Mouse (Mus musculus) layer of hippocampus, adult 2 months (tissue): ENCODE results near the gene Fam110a. TPM values are rescaled to one million over a fixed set of nuclear protein-coding genes. Genes with fewer than 3 reads are reported as not detected.

Experiments used
- DNase-seq, 2 experiments: peaks; one replicate each; pipeline ENCODE4 v3.0.0; 2022; ENCODE audit warnings: low spot score in 2 of 2
- H3K27ac ChIP-seq: fragments of 200-600 bp; 2 replicates; pipeline ENCODE4 v1.8.1; 2022
- H3K4me3 ChIP-seq: fragments of 200-600 bp; 2 replicates; pipeline ENCODE4 v1.8.1; 2022; ENCODE audit warnings: mild to moderate bottlenecking
- CTCF ChIP-seq: fragments of 200-600 bp; conservative IDR thresholded peaks from 2 replicates; pipeline ENCODE4 v1.8.1; 2022; ENCODE audit warnings: antibody characterized with exemption, mild to moderate bottlenecking, moderate library complexity
- total RNA-seq, 2 experiments: library from RNA; stranded (reverse); gene quantifications; 2 replicates each; pipeline ENCODE4 v1.2.3; 2021

The Fam110a gene
- total RNA-seq, 2 experiments from 2014 or later, result 7.8 to 8.0 TPM

- TF ChIP-seq CTCF, result peak; percentile 31
- Histone ChIP-seq H3K4me3 (no peak overlapping the region), H3K27ac (peak overlapping the region; percentile 44)
These were observed 17.5 kb downstream of the Fam110a start for GRCm38 (mm10) chr2:151962474-151962873.

DNA sequence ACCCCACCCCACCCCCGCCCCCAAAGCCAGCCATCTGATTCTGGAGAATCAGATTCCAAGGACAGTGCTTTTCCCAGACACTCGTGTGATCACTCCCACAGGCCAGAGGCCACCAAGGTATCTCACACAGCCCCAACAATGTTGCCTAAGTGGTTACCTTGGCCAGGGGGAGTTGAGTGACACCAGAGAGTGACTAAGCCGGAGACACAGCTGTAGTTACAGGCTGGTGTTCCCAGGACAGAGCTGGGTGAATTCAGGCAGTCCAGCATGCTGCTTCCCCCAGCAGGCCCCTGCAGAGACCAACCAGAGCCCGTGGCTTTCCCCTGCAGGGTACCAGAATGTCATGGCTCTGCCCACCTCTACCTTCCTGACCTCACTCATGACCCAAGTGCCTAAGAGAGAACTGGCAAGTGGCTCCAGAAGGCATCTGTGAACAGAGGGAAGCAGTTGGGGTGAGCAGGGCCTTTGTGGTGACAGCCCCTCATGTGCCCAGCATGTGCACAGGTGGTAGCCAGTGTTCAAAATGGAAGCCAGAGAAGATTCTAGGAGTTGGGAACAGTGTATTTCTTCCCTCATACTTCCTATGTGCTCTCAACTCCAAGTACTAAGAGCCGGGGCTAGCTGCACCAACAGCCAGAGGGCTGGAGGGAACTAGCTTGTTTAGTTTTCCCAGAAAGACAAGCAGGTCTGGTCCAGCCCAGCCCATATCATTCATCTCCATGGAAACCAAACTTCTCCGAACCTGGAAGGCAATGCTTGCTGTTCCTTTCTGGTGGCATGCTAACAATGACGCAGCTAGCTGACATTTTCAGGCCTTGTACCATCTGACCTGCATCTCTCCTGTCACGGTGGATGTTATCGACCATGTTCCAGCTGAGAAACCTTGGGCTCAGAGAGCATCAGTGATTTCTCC, 18.5 kb downstream of the Fam110a start:
- H3K4me3 ChIP-seq, result no peak overlapping the region
- H3K27ac ChIP-seq, result peak overlapping the region; percentile 61; the same call in 1 of the 2 replicates
- DNase-seq, result no peak
- TF ChIP-seq CTCF, result no peak

More at GRCm38 (mm10) chr2:151962474-151962873, 17.5 kb downstream of the Fam110a start:
- DNase-seq, result peak; percentile 79 to 83

DNA sequence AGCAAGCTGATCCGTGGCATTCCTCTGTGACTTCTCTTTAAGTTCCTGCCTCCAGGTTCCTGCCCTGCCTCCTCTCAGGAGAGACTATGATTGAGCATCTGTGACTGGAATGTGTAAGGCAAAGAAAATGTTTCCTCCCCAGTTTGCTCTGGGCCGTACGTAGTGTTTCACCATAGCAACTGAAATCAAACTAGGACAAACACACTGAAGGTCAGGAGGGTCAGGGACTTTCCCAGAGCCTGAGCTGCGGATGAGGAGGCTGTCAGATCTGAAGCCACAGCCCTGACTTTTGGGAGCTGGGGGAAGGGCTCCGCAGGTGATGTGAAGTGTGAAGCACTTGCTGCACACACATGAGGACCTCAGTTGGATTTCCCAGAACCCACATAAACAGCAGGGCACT, 20.7 kb downstream of the Fam110a start:
- H3K27ac ChIP-seq, result no peak overlapping the region
- DNase-seq, result no peak
- H3K4me3 ChIP-seq, result no peak overlapping the region
- TF ChIP-seq CTCF, result no peak

DNA sequence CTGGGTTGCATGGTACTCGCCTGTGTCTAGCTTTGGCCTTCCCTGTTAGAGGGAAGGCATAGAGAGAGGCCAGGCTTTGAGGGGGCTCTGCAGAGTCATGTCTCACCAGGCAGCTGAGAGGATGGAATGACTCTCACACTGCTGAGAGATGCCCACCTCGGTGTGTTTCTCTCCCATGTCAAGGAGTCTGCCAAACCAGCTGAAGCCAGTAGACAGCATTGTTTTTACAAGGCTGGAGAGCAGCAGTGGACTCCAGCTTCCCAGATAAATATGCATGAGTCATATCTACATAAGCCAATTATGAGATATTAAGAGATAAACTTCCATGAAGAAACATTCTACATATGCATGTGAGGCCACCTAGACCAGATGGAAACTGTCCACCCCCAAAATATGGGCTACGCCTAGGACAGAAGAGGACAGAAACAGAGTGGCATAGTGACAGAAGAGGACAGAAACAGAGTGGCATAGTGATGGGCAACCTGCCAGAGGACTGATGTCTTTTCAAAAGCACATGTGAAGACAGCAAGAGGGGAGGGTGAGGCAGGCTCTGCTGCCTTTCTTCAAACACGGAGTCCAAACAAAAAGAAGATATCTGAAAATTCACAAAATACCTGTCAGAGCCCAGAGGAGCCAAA, 23.4 kb downstream of the Fam110a start:
- DNase-seq, result no peak
- no peak overlapping the region for H3K4me3 ChIP-seq
- no peak overlapping the region for H3K27ac ChIP-seq

DNA sequence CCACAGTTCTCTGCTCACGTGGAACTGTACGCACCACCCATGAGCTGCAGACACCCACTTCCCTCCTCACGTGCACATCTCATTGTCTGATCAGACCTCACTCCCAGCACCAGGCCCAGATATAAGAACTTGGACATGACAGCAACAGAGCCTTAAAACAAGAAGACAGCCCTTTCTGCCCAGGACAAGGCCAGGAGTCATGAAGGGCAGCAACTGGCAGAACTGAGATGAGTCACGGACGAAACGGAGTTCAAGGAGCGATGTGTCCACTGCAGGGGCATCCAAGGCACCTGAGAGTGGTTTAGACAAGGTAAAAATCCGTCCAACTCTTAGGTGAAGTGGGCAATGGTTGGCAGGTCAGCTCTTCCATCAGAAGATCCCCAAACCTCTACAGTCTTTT, 26.4 kb downstream of the Fam110a start:
- no peak for DNase-seq
- H3K27ac ChIP-seq, result no peak overlapping the region
- H3K4me3 ChIP-seq, result no peak overlapping the region
- TF ChIP-seq CTCF, result no peak

More for the DNA sequence above, 23.4 kb downstream of the Fam110a start:
- no peak for TF ChIP-seq CTCF

DNA sequence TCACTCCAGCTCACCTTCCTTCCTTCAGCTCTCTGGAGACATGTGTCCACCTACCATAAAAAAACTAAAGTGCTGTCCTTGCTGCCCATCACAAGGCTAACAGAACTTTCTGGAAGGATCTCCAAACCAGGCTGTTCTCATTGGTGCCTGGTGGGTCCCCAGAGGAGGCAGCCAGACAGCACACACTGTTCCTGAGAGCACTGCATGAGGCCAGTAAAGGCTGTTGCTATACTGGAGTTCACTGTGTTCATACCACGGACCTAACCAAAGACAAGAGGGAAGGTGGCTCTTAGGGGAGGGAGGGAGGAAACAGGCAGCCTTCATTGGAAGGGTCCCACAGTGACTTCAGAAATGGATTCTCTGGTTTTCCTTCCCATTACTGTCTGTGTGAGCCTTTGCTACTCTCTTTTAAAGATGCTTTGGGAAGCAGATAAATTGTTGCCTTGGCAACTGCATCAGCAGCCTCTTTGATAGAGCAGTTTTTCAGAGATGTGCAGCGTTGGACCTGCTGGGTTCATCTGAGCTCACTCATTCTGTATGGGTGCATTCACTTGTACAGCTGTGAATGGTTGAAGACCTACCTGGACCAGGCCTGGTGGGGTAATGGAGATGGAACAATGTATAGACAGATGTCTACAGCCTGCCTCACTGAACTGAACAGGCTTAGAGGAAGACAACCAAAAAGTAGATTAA, 30.8 kb downstream of the Fam110a start:
- DNase-seq, result no peak
- no peak overlapping the region for H3K4me3 ChIP-seq

GRCm38 (mm10) chr2:151948311-151948710, 31.7 kb downstream of the Fam110a start:
- Histone ChIP-seq H3K4me3 (no peak overlapping the region), H3K27ac (no peak overlapping the region)
- TF ChIP-seq CTCF, result no peak
- DNase-seq, result no peak

More for the DNA sequence above, 30.8 kb downstream of the Fam110a start:
- H3K27ac ChIP-seq, result peak overlapping the region; percentile 43; the same call in 1 of the 2 replicates
- no peak for TF ChIP-seq CTCF

- no peak for TF ChIP-seq CTCF
- no peak for DNase-seq
- Histone ChIP-seq H3K4me3 (no peak overlapping the region), H3K27ac (no peak overlapping the region)
These were observed 32.4 kb downstream of the Fam110a start for GRCm38 (mm10) chr2:151947617-151948016.

GRCm38 (mm10) chr2:151944106-151944505, 35.9 kb downstream of the Fam110a start:
- TF ChIP-seq CTCF, result no peak
- DNase-seq, result no peak

DNA sequence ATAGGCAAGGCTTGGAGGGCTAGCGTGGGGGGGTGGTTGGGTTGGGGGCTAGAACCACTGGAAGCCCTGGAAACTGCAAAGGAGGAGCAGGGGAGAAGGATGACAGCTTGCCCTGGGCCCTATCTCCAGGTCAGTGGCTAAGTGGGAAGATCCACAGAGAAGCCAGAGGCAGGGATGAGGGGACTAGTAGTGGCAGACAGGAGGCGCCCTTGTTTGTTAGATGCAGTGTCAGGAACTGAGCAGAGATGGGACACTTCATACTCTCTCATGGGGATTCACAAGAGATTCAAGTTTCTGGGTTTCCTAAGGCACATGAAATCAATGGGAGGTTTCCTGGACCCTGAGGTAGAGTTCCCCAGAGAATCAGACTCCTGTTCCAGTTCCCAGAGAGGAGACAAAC, 38.8 kb downstream of the Fam110a start:
- peak; percentile 81 for TF ChIP-seq CTCF
- peak in 1 of 2 experiments; percentile 35 for DNase-seq
- no peak overlapping the region for H3K27ac ChIP-seq
- no peak overlapping the region for H3K4me3 ChIP-seq

More at GRCm38 (mm10) chr2:151944106-151944505, 35.9 kb downstream of the Fam110a start:
- H3K4me3 ChIP-seq, result no peak overlapping the region
- no peak overlapping the region for H3K27ac ChIP-seq

DNA sequence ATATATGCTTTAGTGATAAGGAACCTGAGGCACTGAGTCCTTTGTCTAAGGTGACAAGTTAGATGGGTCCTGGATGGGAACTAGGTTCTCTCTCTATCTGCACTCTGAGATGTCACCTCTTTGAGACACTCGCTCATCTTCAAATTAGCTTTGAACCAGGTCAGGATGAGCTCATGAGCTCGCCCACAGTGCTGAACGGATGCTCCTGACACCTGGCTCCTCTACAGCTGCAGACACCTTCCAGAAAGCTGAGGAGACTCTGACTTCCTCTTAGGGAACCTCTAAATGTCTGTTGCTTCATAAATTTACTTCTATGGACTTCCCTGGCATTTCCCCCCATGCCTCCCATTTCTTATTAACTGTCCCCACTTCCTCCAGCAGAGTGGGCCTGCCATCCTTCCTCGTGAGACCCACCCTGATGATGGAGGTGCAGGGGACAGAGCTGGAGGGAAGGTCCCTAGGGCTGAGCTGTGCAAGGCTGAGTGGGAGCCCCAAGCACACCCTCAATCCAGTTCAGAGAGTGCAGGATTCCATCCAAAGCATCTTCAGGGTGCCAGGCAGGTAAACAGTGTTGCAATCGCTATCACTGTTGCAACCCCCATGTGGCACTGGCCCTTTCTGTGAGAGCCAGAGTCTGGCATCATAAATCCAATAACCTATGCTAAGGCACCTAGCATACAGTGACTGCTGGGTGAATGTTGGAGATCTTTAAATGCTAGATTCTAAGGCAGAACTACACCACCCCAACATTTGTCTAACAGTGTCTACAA, 40.2 kb downstream of the Fam110a start:
- no peak overlapping the region for H3K4me3 ChIP-seq
- H3K27ac ChIP-seq, result no peak overlapping the region
- TF ChIP-seq CTCF, result no peak
- DNase-seq, result no peak

GRCm38 (mm10) chr2:151938780-151939200, 41.2 kb downstream of the Fam110a start:
- 0 out of 2 replicates have a peak, but pooled peaks have one; percentile 6 for TF ChIP-seq CTCF
- H3K4me3 ChIP-seq, result no peak overlapping the region
- no peak for DNase-seq
- H3K27ac ChIP-seq, result no peak overlapping the region

- H3K27ac ChIP-seq, result no peak overlapping the region
- TF ChIP-seq CTCF, result no peak
- DNase-seq, result no peak
- no peak overlapping the region for H3K4me3 ChIP-seq
These were observed 42.1 kb downstream of the Fam110a start for GRCm38 (mm10) chr2:151937893-151938292.
